Mouse (Mus musculus) testis, adult 2 months (tissue): ENCODE data around the gene Nme8.

Experiments used
- CTCF ChIP-seq: fragments of 200-500 bp; IDR thresholded peaks from 2 replicates; pipeline ENCODE4 v1.5.1; 2012; ENCODE audit warnings: low read depth, mild to moderate bottlenecking, inconsistent platforms, low read length, moderate library complexity; ENCODE audit not compliant: control insufficient read depth, insufficient read depth, insufficient replicate concordance
- POLR2A ChIP-seq: fragments of 200-500 bp; IDR thresholded peaks from 2 replicates; pipeline ENCODE4 v1.6.1; 2012; ENCODE audit warnings: low read depth, mild to moderate bottlenecking, inconsistent platforms, low read length, moderate library complexity; ENCODE audit not compliant: control insufficient read depth

DNA sequence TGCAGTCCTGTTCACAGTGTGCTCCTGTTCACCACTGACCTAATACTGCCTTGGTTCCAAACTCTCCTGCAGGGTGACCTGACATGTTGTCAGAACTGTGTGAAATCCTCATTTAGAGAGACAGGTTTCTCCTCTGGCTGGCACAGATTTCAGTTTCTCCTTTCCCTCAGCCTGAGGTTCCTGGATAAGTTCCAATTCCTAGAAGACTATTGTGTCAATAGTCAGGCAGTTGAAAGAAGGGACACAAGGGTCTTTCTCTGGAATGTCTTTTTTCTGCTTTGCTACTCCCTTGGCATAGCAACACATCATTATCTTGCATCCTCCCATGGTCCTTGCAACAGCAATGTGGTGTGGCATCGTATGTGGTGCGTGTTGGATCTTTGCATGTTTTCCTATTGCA, 19.6 kb upstream of the Nme8 start:
- TF ChIP-seq CTCF = no peak
- TF ChIP-seq POLR2A = no peak
